Mouse (Mus musculus): ENCODE measurements around the gene Wdr25. TPM values are rescaled to one million over a fixed set of nuclear protein-coding genes. Genes with fewer than 3 reads are reported as not detected.

Gene Wdr25
- total RNA-seq, 2 experiments from 2014 or later: 11.6 to 12.0 TPM

DNA sequence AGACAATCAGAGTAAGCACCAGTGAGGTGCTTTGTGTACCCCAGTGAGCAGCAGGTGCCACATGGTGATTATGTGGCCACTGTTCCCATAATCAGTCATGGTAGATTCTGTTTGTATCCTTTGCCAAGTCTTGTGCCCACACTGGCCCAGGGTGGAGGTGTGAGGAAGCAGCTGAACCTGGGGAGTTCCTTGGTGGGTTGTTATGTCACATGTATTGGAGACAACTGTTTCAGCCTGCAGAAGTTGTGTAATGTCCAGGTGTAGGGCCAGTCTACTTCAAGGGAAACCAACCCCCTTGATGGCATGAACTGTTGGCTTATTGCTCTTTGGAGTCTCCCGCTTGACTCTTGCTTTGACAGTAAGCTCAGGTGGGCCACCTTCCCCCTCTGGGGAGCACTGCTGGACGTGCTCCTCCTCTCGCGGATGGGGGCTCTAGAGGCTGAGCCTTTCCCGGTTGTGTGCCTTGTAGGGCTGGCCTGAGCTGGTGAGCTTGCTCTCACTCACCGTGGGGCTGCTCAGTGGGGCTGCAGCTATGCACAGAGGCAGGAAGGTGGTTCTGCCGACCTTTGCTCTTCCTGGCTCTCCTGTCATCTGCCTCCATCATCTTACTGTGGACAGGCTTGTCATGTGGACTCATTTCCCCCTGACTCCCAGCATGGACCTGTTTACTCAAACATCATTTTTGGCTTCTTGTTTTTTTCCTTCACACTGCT lies 38.1 kb downstream of the Wdr25 start:
- no peak for DNase-seq (ENCODE audit: extremely low spot score in 1 of 2, low spot score in 1 of 2)

DNA sequence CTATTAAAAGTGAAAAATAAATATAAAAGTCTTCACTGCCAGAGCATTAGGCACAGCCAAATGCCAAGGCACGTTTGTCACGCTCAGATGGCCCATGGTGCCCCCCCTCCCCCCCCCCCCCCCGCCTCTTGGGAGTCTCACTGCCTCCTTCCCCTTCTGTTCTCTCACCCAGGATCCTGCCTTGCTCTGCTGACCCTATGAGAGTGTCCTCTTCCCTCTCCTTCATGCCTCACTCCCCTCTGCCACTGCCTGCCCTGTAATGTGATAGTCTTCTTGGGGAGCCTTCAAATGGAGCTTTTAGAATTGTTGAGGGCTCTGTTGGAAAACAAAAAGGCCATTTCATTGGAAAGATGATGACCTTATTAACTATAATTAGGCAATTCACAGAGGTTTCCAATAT lies 38.7 kb downstream of the Wdr25 start:
- DNase-seq (ENCODE audit: extremely low spot score in 1 of 2, low spot score in 1 of 2): no peak

DNA sequence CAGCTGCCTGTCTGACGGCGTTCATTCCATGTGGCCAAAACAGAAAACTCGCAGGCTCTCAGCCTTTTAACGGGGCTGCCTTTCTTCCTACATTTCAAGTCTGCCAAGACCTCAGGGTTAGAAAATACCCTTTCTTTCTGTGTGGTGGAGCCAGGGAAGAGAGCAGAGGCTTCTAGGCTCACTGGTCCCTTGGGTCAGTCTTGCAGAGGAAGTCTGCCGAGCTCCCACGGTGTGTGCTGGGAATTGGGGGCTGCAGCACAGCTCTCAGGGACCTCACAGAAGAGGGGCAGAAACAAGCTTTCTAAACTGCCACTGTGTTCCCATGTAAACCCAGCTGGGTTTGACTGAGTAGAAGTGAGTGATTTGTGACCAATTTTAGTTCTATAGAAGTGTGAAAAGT lies 40.8 kb downstream of the Wdr25 start:
- DNase-seq (ENCODE audit: extremely low spot score in 1 of 2, low spot score in 1 of 2): no peak

DNA sequence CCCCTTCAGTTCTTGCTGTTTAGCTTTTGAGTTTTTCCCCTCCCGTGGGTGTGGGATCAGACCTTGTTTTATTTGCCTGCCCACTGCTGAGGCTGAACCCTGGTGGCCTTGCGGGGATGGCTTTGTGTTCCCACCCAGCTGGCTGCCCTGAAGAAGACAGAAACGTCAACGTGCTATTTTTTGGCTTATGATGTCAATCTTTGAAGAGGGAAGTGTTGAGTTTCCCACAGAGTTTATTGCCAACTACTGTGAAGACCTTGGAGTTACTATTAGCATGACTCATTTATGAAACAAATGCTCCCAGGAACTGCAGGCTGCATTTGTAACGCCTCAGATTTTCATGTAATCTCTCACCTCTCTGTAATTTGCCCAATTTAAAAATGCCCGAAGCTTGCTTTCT lies 43.4 kb downstream of the Wdr25 start:
- DNase-seq (ENCODE audit: extremely low spot score in 1 of 2, low spot score in 1 of 2): no peak

DNA sequence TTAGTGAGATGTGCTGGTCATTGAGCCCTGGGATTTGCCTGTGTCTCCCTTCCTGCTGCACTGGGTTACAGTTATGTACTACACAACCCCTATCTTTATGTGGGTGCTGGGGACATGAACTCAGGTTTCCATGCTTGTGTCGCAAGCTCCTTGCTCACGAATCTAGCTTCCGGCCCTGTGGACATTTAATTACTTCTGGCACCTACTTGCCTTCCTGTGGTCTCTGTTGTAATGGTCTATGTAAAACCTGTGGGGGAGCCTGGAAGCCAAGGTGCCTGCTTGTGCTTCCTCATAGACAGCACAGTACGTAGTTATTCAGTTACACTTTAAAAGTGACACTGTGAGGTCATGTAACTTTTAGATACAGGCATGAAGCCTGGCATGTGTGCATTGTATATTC lies 44.1 kb downstream of the Wdr25 start:
- DNase-seq (ENCODE audit: extremely low spot score in 1 of 2, low spot score in 1 of 2): no peak

DNA sequence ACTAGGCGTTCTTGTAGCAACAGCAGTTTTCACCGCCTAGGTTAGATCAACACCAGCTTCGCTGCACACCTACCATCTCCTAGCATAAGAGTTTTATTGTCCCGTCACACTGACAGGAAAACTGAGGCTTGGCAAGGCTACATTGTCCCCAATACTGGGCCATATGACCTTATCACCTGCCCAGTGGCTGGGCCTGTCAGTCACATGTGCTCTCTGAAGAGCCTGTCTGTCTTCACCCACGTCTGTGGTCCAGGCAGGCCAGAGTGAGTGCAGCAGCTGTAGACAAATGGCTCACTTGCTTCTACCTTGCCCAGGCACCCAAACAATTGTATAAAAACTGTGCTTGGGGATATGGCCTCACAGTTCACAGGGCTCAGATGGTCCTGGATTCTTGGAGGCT lies 45.4 kb downstream of the Wdr25 start:
- DNase-seq (ENCODE audit: extremely low spot score in 1 of 2, low spot score in 1 of 2): no peak

DNA sequence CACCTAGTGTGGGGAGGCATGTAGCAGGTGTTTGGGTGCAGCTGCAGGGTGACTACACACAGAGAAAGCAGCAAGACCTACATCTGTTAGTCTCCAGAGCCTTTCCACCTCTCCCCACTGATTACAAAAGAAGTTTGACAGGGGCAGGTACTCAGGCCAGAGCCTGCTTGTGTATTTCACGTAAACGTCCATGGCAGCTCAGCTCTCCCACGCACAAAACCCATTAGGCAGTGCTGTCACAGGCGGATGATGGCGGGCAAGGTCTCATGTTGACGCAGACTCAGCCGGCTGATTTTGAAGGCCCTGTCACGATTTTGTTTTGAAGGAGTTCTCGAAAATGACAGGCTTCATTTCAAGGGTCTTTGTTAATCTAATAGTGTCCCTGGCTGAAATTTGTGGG lies 45.9 kb downstream of the Wdr25 start:
- no peak for DNase-seq (ENCODE audit: extremely low spot score in 1 of 2, low spot score in 1 of 2)

DNA sequence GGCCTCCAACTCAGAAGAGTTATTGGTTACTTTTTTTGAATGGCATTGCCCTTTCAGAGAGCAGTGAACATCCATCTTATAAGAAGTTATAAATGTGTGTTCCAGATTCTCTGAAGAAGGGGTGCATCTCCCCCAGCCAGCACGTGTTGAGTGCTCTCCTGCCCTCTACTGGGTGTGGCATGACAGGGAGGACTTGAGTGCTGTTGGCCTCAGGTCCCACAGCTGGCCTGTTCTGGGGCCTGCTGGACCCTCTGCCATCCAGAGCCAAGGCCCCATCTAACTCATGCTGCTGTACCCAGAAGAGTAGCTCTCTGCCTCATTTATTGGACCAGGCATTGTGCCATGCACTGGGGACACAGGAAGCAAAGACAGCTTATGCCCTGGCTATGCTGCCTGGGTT lies 46.8 kb downstream of the Wdr25 start:
- no peak for DNase-seq (ENCODE audit: extremely low spot score in 1 of 2, low spot score in 1 of 2)

DNA sequence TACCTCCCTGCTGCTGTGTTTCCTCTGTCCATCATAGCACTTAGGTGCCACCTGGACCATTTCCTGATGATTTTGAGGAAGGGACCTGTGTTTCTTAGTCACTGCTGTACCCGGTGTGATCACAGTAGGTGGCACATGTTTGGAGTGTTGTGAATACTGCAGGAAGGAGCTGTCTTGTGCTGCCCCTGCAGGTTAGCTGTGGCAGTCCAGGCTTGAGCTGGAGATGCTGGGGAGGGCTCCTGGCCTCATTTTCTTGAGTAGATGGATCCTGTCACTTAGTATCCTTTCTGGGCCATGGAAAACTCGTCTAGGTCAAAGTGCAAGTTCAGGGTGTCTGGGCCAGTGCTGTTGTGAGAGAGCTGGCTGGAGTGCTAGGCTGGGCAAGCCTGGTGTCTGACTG lies 47.9 kb downstream of the Wdr25 start:
- no peak for DNase-seq (ENCODE audit: extremely low spot score in 1 of 2, low spot score in 1 of 2)

DNA sequence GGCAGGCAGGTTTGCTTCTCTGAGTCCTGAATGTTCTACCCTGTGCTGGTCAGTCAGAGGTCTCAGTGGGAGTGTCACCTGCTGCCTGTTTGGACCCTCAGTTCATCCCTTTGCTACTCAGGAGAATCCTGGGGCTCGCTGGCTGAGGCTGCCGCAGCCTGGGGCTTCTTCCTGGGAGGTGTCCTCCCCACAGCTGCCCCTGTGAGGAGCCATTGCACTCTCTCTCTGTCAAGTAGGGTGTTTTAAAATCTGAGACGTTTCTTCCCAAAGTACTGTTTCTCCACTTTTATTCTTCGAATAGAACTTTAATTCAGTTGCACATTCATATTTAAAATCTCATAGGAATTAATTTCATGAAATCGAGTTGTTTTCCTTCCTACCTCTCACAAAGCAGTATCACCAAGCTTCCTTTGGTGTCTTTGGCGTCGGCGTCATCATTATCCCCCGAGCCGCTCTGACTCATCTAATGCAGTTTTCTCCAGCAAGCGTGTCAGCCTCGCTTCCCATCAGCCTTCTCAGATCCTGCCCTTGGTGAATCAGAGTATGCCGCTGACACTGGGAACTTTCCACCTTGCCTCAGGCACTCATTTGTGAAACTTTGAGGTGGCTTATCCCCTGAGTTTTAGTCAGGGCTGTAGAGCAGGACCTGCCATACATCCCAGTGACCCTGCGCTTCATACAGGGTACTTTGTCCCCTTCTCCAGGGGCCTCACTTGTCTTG lies 48.9 kb downstream of the Wdr25 start:
- DNase-seq (ENCODE audit: extremely low spot score in 1 of 2, low spot score in 1 of 2): no peak

DNA sequence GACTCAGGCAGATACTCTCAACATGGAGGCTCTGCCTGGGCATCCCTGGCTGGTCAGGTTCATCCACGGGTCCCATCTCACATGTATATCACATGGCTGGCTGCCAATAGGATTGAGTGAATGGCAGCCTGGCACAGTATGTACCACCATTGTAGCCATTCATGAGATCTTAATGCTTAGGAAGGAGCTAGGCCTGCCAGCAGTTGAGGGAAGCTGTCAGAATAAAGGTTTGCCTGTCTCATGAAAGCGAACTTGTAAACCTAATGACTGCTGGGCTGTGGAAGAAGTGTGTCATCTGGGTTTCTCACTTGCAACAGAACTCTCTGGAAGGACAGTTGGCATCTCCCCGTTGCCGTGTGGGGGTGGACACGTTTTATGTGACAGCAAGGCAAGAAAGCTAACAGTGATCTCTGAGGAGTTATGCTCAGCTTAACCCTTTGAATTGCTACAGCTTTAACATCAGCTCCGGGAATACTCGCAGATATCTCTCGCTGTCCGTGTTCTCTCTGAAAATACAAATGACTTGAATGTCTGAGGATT lies 59.6 kb downstream of the Wdr25 start:
- DNase-seq (ENCODE audit: extremely low spot score in 1 of 2, low spot score in 1 of 2): no peak

DNA sequence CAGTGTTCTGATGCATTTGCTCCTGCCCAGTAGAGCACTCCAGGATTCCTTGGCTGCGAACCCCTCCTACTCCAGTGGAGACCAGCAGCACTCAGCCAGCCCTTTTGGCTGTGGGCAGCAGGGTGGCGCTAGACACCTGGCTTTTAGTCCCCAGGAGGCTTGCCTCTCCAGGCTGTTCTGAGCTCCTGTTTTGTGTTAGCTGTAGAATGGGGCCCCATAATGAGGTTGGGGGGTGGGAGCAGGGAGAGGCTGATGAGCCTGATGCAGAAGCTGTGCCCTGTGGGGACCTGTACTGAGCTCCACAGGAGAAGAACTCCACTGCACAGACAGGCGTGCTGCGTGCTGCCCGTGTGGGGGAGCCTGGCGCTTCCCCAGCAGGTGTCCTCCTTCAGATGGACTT lies 60.4 kb downstream of the Wdr25 start:
- DNase-seq (ENCODE audit: extremely low spot score in 1 of 2, low spot score in 1 of 2): no peak

DNA sequence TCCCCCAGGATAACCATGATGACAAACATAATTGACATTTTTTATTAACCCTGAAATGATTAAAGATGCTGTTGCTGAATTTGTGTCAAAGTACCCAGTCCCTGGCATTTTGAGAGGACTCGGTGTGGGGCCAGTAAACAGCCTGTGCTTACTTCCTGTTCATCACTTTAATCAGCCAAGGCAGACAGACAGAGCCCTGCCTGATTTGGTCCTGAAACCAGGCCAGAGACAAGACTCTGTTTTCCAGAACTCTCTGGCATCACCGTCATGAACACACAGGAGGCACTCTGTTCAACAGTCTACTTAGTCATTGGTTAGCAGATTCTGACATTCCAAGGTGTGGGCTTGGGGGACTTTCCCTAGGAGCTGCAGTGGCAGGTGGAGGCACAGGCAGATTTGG lies 61.0 kb downstream of the Wdr25 start:
- DNase-seq (ENCODE audit: extremely low spot score in 1 of 2, low spot score in 1 of 2): no peak

DNA sequence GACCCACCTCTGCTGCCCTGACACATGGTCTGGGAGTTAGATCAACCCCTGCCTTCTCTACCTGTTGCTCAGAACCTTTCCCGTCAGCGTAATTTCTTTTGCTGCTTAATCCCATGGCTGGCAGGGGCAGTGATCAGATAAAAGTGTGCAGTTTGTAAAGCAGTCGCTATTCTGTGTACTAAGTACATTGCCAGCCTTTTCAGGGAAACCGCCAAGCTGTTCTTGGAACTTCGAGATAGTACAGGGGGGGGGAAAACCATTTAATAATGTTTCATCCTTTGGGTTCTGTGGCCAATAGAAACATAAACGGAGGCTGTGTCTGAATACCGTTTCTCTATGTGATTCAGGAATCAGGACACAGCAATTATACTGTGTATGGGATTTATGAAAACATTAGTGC lies 65.1 kb downstream of the Wdr25 start:
- no peak for DNase-seq (ENCODE audit: extremely low spot score in 1 of 2, low spot score in 1 of 2)

DNA sequence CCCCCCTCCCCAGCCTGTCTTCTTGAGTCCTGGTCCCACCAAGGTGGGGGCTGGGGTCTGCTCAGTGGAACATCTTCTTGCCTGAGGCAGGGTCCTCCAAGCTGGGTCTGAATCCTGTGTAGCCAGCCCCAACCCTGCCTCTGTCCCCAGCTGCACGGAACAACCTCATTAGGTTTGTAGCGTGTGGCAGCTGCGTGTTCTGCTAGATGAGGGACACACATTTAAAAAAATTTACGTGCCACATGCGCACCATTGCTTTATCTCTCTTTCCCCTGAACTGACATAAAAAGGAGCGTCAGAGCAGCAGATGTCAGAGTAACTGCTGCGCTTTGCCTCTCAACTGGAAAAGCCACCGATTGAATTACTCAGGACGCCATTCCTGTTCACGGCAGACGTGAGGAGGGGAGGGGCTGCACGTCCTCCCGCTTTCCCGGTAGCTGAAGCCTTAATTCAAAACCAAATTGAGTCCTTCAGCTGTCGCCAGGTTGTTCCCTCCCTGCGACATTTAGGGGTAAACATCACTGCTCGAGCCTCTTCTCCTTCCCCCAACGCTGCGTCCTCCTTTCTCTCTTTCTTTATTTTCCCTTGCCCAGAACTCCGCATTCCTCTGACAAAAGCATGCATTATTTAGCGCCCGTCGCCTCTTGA lies 65.7 kb downstream of the Wdr25 start:
- no peak for DNase-seq (ENCODE audit: extremely low spot score in 1 of 2, low spot score in 1 of 2)

DNA sequence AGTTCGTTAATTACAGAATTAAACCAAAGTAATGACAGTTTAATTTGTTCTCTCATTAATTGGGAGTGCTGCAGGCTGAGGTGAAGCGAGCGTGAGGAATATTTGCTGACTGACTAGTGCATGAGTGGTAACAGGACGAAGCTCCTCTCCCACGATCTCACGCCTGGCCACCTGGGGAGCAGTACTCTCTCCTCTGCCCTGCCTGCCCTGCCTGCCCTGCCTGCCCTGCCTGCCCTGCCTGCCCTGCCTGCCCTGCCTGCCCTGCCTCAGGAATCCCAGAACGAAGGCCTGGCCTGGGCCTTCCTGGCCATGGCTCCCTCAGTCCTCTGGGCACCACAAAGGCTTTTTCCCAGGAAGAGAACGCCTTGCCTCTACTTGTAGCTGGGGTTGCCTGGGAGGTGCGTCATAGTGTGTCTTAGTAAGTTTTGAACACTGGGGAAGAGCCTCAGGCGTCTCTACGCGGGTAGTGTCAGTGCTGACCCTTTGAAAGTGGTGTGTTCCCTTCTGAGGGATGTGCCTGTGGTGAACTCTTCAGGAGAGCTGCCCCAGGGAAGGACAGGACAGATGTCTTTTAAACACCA lies 66.3 kb downstream of the Wdr25 start:
- no peak for DNase-seq (ENCODE audit: extremely low spot score in 1 of 2, low spot score in 1 of 2)

DNA sequence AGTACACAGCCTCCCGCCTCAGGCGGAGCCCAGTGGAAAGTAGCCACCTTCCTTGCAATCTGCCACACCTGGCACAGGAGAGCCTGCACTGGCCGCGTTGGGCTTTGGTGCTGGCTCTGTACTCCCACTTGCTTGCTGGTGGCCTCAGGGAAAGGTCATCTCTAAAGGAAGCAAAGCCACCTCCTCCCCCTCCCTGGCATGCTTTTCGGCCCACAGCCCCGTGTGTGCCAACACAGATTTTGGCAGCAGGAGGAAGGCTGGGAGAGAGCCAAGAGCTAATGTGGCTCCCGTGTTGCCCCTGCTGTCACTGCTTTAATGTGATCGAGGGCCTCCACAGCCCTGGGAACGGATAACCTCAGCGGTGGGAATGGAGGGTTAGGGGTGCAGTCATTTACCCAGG lies 66.8 kb downstream of the Wdr25 start:
- DNase-seq (ENCODE audit: extremely low spot score in 1 of 2, low spot score in 1 of 2): peak in 1 of 2 experiments; percentile 39

DNA sequence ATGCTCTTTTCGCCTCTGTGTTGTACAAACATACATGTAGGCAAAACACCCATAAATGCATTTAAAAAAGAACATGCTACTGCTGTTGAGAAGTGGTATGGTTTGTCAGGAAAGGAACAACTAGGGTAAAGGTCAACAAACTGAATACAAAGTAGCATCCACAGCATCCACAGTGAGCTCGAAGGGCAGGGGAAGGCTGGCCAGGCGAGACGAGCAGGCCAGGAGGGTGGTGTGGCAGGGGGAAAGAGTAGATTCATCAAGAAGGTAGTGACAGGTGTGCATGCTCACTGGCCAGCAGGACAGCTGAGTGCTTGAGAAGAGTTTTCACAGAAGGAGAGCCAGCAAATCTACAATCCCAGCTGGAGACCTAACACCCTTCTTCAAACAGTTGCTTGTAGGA lies 74.2 kb downstream of the Wdr25 start:
- no peak for DNase-seq (ENCODE audit: extremely low spot score in 1 of 2, low spot score in 1 of 2)

DNA sequence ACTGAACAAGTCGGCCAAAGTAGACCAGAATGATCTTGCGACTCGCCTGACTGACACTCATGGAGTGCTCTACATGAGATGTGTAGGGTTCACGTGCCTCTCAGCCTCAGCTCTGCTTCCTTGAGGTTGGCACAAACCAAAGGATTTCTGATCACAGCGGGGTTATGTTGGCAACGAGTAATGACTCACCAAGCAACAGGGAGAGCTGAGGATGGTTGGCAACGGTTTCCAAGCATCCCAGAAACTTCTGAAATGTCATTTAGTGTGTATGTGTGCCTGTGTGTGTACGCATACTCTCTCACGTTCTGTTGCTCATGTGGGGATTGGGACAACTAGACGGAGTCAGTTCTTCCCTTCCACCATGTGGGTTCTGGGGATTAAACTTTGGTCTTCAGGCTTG lies 74.6 kb downstream of the Wdr25 start:
- no peak for DNase-seq (ENCODE audit: extremely low spot score in 1 of 2, low spot score in 1 of 2)

DNA sequence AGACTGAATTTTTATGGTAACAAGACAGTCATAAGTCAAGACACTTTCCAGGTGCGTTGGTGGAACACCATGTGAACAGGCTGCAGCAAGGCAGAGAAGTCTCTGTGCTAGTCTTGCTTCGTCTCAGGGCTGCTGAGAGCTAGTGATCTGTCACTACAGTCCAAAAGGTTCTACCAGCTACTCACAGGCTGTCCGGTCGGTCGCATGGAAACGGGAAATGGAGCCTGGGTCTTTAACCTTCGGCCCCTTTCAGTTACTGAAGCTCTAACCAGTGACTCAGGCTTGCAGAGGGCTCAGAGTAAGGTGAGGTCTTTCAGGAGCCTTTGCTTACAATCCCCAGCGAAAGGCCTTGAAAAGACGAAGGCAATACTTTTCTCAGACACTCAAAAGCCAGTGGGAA lies 78.0 kb downstream of the Wdr25 start:
- DNase-seq (ENCODE audit: extremely low spot score in 1 of 2, low spot score in 1 of 2): no peak

DNA sequence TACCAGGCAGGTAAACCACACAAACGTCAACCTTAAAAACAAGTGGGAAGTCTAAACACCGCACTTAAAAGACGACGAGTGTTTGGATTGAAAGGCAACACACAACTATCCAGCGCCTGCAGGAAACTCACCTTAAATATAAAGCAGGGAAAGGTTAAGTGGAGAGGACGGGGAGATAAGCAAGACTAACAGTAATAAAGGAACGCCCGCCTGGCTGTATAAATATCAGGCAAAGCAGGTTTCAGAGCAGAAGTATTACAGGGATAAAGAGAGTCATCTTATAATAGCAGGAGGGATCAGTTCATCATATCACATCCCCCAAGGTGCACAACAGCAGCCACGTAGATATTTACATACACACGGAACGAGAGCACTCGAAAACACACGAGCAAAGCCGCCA lies 78.8 kb downstream of the Wdr25 start:
- DNase-seq (ENCODE audit: extremely low spot score in 1 of 2, low spot score in 1 of 2): no peak

Measured in layer of hippocampus, postnatal 25 days (tissue).